Mouse (Mus musculus) kidney, adult 2 months (tissue): ENCODE measurements around the gene Gcnt3.

Source experiments
- CTCF ChIP-seq: fragments of 200-500 bp; conservative IDR thresholded peaks from 2 replicates; pipeline ENCODE4 v1.5.1; 2011; ENCODE audit warnings: low read depth, mild to moderate bottlenecking, control low read depth, low read length, moderate library complexity, mixed read lengths; ENCODE audit not compliant: insufficient read depth, insufficient read length
- POLR2A ChIP-seq: fragments of 200-500 bp; IDR thresholded peaks from one replicate; pipeline ENCODE4 v1.6.1; 2011; ENCODE audit warnings: low read depth, low read length, control low read depth

GRCm38 (mm10) chr9:70009754-70010304 is 28.1 kb downstream of the Gcnt3 start:
- no peak for TF ChIP-seq POLR2A
- TF ChIP-seq CTCF, result no peak
